Mouse (Mus musculus): ENCODE measurements at regions not wholly inside any gene's neighbourhood (a gene's known extent, or its start where the extent isn't known, plus 50 kb on each side); places are given as distances from the start of the nearest gene placed in this dataset.
A peak's percentile ranks its signal among the peaks of the same experiment; 100 is the strongest.
"Not testable (repeated sequence)": the region's sequence is repeated elsewhere in the genome, so short reads cannot be mapped to it uniquely, and the experiment has no call there.

DNA sequence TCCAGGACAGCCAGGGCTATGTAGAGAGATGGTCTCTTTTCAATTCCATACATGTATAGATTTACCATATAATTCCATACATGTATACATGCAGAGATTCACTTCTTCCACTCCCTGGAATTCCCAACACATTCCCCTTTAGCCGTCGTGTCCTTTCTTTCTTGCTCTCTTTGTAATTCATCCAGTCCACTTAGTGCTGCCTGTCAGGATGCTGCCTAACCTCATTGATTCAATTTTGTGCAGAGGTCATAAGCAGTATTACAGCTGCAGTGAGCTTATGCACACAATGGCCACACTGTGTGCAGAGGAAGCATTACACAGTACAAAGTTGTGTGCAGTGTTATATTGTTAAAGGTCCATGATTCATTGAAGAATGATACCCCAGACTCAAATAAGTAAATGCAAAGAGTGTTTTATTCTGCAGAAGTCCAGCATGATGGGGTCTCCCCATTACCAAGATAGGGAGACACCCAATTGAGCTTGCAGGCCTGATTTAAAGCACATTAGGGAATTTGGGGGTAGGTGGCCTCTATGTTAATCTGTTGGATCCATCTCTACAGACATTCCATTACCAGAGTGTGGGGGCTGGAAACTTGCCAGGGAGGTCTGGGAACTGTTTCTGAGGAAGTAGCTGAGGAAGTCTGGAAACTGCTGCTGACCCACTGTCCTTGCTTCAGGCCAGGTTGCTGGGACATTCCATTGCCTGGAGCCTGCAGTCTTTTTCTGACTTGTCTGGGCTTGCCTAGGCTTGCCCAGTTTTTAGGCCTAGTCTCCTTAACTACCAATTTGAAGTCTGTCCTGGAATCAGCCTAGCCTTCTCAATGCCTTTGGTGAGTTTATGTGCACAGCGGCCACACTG lies 72.8 kb downstream of the Fam161a start:
- ATAC-seq, result no peak

DNA sequence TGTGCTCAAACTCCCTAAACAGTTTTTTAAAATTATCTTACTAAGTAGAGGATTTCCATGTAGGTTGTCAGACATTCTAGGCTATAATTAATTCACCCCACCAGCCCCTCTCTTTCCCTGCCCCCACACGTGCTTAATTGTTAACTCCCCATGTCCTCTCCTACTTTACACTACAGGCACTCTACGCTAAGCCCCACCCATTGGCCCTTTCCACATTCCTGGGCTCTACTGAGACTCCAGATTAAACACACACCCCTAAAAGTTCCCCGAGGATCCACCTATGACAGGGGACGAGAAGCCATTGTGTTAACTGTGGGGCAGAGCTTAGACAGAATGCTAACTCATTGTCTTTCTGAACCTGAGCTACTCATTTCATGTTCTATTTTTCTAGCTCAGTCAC lies 74.3 kb downstream of the Fam161a start:
- ATAC-seq, result no peak

DNA sequence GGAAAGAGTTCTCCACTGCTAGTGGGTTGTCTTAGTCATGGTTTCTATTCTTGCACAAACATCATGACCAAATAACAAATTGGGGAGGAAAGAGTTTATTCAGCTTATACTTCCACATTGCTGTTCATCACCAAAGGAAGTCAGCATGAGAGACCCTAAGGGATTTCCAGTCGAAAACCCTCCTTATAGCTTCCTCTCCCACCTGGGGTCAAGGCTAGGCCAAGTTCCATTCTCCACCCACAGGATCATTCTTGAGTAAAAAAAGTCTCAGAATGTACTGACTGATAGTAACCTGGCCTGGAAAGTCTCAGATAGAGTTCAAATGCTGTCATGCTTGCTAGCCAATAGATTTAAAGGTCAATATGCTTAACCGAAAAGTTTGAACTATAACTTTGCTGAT lies 76.5 kb downstream of the Fam161a start:
- not testable (repeated sequence) for ATAC-seq

DNA sequence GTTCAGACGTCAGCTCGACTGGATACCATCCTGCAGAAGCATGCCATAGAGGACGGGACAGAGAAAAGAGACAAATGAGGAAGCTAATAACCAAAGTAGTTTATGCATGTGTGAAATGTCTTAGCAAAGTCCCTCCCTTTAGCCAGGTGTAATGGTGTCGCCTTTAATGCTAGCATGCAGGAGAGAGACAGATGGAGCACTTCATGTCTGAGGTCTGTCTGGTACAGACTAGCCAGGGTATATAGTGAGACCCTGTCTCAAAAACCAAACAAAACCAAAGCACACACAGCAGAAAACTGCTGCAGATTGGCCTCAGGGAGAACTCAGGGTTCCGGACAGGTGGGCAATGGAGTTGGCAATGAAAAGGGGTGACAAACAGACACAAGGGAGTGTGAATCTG lies 88.0 kb downstream of the Fam161a start:
- ATAC-seq, result no peak

DNA sequence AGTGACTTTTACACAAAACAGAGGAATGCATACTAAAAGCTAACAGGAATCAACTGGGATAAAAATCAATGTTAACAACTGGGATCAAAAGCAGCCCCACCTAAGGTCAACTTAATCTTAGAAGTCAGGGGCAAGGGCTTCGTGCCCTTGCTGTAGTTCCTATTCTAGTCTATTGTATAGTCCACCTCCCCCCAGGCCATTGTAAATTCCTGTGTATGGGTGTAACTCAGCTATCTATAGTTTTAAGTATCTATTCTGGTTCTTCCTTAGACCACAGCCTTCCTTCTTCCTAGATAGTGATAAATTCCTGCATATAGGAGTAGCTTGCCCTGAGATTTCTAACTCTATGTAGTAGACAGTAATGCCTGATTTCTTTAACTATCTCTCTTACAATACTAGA lies 88.4 kb downstream of the Fam161a start:
- ATAC-seq, result not testable (repeated sequence)

DNA sequence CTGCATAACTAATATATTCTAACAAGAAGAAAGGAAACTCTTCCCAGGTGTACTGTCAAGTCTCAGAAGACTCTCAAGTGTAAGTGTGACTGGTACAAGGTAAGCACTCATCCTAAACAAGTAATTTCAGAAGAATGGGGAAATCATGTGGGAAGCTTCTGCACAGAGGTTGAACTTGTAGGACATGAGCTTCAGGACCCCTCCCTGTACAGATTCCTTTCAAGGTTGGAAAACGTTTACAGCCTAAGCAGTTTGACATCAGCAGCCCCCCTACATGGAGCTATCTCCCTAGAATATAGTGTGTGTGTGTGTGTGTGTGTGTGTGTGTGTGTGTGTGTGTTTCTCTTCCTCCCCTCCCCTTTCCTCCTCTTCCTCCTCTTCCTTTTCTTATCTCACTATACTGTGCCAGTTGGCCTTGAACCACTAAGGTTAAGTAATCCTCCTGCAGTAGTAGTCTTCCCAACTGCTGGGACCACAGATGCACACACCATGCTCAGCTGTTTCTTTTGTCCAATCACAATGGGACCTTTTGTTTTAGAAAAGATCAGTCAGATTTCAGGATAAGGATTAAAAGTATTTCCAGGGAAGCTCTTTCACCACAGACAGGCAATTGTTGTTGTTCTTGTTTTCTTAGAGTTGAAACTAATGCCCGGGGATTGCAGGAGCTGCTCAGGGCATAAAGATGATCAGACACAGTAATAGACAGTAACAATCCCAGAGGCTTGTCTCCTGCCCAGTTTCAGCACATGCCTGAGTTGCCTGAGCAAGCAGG lies 89.3 kb downstream of the Fam161a start:
- ATAC-seq, result no peak

DNA sequence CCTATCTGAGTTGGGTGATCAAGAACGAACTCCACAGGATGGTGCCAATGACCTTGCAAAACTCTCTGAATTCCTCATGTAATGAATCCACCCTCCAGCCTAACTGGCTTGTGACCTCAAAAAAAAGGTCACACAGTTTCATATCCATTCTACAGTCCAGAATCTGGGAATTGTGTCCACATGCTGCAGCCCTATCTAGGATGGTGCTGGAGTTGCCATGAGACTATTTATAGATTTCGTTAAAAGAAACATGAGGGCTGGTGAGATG lies 89.8 kb downstream of the Fam161a start:
- no peak for ATAC-seq

DNA sequence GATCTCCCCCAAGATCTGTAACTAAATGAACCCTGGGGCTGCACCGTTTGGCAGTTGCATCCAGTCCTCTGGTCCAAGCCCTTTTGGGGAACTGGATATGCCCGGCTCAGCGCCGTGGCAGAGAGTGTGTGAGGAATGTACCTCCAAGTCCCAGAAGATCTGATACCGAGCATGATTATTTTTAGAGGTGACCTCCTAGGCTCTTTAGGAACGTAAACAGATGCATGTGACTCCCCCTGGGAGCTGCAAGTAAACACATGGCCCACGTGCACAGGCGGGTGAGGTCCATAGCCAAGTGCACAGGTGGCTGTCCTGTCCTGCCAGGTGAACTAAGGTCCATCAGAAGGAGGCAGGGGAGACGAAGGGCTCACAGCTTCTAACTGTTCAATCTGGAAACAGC lies 107.3 kb downstream of the Fam161a start:
- no peak for ATAC-seq

DNA sequence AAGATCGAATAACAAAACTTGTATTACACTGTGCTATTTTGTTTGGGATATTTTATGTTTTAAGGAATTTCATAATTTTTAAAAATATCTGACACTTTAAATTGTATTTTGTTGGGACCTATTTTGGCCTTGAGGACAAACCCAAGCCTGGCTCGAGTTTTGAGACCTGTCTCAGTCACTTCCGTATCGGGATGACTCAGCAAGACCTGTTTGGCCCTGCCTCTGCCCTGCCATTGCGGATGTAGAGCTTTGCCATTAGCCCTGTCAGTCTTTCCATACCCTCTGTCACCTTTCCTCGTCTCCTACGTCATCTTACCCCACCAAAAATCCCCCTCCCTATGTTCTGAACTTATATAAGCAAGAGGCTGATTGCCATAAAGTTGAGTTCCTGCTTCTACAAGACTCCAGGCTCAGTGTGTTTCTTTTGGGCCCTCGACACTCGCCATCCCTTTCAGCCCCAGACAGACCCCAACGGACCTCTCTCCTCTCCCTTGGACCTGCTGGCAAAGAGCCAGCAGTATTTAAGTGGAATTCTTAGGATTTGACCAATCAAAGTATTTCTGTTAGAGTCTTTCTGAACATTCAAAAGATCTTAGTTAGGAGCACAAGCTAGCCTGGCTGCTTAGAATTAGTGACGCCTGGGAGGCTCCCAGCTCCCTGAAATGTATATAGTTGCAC lies 113.3 kb downstream of the Fam161a start:
- no peak for ATAC-seq

DNA sequence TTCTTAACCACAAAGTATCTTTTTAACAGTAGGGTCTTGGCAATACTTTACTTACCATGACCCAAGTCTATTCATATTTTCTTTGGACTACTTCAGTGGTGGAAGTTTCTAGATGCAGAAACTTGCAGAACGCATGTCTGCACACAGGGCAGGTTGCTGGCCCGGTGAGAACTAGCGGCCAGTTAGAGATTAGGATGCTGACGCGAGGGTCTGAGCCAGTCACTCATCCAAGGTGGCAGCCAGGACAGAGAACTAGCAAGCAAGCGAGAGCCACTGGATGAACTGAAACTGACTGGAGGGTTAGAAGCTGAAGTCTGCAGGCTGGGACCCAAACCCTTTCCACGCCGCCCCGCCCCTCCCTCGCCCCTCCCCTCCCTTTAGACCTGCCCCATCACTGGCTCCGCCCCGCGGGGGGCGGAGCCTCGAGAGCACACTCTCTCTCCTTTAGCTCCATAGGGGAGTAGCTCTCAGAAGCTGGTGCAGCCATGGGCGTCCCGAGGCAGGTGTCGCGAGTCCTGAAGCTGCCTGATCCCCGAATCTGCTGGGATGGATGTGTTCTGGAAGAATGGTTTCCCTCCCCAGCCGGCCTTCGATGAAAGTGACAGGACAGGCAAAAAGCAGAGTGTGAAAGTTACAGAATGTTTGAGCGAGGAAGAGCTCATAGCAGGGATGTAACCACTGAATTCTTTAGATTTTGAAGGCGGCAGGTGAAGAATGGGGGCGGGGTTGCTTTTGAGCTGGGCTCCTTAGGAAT lies 117.0 kb downstream of the Fam161a start:
- ATAC-seq, result peak; percentile 77

DNA sequence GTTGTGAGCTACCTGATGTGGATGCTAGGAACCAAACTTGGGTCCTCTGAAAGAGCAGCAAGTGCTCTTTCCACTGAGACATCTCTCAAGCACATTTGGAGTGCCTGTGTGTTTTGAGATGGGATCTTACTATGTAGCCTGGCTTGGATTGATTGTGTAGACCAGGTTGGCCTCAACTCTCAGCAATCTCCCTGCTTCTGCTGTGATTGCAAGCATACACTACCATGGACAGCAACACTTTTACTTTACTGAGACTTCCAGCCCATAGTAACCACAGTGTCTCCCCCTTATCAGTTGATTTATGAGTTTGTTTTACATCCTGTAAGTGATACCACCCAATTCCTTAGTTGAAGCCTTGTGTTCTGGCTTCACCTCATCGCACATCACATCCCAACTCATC lies 123.8 kb downstream of the Fam161a start:
- no peak for ATAC-seq

DNA sequence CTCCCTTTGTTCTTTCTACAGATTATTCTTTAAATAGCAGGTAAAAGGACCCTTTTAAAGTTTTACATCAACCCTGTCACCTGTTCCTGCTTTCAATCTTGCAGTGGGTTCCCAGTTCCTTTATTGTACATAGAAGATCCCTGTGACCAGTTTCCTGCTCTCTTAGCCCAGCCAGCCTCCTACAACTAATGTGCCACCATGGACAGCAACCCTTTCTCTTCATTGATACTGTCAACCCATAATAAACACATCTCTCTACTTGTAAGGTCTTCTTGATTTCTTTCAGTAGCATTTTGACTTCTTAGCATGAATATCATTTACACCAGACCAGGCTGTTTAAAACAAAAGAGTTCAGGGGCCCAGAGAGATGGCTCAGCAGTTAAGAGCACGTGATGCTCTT lies 124.2 kb upstream of the Xpo1 start:
- no peak for ATAC-seq

DNA sequence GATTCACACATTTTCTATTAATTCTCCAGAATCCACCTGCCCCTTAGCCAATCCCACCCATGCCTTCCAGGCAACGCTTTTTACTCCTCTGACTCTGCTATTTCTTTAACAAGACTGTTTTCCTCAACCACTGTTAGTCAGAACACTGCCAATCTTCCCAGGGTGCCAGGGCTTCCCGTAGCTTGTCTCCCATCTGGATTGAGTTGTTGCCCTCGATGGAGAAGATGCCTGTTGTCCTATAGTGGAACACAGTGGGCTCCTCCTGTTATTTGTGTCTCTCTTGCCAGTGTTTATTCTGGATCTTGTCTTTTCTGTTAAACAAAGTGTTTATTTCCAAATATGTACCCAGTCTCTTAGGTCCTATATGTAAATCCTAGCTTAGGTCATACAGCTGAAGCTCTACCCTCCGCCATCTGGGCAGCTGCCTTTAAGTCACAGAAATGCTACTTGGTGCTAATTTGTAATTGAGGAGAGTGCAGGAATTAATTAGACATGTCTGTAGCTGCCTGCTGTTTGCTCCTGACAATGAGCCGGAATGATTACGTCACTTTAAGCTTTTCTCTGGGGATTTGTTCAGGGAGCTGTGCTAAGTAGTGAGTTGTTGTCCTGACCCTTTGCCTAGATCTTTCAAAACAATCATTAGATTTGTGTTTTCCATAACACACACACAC lies 115.3 kb upstream of the Xpo1 start:
- no peak for ATAC-seq

DNA sequence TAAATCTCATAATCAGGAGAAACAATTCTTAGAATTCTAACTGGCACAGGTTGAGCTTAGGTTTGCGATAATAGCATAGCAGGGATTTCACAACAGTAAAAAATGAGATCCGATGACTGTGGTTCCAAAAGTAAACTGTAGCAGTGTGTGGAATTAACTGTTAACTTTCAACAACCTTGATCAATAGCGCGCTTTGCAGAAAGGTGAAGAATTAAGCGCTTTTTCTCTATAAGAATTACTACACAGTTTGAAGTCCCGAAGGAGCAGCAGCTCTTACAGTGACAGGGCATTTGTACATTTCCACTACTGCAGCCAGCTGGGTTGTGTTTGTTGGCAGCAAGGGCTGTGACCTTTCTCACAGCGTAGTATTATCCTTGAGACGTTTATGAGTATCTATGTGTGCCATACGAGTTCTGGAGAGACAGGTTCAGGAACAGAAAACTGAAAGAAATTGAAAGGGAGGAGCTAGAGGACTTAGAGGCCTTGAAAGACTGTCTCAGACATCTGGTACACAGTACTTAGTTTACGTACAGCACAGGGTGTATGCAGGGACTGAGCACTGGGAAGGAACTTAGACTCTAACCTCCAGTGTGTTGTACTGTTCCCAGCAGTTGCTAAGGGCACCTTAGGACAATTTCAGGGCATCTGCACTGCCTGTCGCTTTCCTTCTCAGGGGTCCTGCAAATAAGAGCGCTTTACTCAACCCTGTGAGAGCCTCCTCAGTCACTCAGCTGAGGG lies 114.6 kb upstream of the Xpo1 start:
- no peak for ATAC-seq

DNA sequence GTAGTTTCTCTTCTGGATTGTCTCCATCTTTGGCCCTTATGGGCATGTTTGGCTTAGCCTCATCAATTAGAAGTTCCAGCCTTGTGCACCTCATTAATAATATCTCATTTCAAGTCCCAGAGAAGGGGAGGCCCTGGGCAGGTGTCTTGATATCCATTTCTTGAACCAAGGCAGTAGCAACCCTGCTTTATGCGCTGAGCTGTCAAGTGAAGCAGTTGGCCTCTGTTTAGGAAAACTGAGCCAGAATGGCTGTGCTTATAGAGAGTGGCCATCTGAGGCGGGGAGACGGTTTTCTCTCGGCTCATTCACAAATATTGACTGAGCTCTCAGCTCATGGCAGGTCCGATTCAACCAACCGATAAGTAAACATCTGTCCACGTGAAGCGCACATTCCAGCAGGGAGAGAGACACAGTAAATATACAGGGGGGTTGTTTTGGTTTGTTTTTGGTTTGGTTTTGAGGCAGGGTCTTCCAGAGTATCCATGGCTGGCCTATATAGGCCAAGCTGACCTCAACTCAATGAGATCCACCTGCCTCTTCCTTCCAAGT lies 107.7 kb upstream of the Xpo1 start:
- no peak for ATAC-seq

DNA sequence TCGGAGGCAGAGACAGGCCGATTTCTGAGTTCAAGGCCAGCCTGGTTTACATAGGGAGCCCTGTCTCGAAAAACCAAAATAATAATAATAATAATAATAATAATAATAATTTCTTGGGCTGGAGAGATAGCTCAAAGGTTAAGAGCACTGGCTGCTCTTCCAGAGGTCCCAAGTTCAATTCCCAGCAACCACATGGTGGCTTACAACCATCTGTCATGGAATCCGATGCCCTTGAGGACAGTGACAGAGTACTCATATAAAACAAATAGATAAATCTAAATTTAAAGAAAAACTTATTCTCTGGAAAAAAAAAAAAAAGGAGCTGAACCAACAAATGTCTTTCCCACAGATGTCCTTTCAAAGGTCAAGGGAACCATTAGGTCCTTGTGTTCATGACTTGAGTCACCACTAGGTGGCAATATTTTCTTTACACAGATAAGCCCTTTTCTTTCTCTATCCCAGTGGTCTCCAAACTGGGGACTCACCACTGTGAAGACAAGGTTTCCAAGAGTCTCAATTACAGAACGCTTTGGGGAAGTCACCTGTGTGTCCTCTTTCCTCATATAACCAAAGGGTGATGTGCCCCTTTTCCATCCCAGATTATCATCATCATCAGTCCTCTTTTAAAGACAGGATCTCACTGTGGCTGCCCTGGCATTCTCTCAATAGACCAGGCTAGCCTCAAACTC lies 106.1 kb upstream of the Xpo1 start:
- peak; percentile 43 for ATAC-seq

DNA sequence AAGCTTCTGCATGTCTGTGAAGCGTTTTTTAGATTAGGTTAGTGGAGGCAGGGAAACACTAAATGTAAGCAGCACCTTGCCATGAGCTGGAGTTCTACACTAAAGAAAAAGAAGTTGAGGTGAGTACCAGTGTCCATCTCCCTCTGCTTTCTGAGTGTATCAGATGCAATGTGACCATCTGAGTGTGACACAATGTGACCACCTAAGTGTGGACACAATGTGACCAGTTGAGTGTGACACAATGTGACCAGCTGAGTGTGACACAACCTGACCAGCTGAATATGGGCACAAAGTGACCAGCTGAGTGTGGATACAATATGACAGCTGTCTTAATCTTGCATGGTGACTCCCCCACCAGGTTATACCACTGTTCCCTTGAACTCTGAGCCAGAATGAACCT lies 101.0 kb upstream of the Xpo1 start:
- no peak for ATAC-seq

DNA sequence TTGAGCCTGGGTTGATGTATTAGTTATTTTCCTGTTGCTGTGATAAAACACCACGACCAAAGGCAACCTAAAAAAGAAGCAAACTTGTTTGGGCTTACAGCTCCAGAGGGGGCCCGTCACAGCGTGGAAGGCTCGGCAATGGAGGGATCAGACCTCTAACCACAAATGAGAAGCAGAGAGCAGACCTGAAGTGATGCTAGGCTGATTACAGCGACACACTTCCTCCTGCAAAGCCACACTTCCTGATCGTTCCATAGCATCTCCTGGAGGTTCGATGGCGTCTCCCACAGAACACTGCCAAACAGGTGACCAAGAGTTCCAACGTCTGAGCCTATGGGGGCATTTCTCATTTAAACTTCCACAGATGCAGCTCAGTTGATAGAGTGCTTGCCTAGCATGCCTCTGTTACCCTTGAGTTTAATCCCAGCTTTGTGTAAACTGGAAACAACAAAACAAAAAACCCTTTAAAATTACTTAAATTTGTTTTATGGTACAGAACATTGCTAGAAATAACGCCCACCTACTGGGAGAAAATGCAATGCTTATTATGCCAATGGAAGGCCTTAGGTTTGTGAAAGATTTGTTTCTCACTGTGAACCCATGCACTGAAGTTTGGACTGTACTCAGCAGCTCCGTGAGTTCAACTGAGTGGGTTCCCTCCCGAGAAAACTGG lies 87.2 kb upstream of the Xpo1 start:
- no peak for ATAC-seq

DNA sequence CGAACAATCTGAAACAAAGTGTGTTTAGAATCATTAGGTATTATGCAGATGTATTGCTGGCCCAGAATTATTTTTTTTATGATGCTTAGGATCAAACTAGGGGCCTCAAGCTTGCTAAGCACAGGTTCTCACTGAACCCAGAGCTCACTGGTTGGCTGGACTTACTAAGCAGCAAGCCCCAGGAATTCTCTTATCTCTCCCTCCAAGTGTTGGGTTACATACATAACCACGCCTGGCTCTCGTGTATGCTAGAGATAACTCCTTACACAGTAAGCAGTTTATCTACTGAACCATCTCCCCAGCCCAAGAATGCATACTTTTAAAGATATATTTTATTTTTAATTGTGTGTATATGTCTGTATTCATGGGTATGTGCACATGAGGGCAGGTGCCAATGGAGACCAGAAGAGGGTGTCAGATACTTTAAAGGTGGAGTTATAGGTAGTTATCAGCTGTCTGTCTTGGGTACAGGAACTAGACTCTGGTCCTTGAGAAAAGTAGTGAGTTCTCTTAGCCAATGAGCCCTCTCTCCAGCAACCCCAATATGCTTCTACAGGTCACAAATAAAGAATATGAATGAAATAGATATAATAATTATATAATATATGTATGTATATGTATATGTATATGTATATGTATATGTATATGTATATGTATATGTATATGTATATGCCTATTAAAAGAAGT lies 86.0 kb upstream of the Xpo1 start:
- ATAC-seq, result no peak

DNA sequence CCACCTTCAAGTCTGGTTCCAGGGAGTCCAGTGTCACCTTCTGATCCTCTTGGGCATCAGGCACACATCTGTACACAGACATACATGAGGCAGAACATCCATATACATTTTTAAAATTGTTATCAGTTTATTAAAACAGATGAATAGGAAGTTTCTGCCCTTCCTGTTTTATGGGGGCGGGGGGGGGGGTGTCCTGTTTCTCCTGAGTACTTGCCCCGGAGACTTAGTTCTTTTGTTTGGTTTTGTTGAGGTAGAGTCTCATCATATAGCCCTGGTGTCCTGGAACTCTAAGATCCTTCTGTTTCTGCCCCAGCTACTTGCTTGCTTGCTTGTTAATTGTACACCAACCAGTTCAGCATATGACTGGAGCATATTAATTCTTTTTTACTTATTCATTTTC lies 85.0 kb upstream of the Xpo1 start:
- ATAC-seq, result no peak
